Mouse (Mus musculus): Measurements from ENCODE around the gene Prss53.
"Not testable (repeated sequence)": the region's sequence is repeated elsewhere in the genome, so short reads cannot be mapped to it uniquely, and the experiment has no call there.

Gene Prss53

DNA sequence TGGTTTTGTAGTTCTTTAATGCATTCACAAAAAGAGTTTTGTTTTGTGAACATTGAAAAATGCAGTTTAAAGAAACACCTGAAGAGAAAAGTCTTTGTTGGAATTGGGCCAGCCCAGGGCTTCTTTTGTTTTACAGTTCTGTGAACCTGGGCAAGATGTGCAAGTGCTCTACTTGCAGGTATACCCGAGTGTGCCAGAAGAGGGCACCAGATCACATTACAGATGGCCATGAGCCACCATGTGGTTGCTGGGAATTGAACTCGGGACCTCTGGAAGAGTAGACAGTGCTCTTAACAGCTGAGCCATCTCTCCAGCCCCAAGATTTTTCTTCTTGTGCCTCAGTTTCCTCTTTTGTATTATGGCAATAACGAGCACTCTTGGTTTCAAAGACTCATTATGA is 27.4 kb upstream of the Prss53 start:
- in situ Hi-C loops (cut with MboI; ENCODE audit: low pct_unique_long_range_greater_than_20kb in 1 of 2, low sequenced_read_pairs in 2 of 2, unreplicated experiment in 1 of 2): no loop called here

DNA sequence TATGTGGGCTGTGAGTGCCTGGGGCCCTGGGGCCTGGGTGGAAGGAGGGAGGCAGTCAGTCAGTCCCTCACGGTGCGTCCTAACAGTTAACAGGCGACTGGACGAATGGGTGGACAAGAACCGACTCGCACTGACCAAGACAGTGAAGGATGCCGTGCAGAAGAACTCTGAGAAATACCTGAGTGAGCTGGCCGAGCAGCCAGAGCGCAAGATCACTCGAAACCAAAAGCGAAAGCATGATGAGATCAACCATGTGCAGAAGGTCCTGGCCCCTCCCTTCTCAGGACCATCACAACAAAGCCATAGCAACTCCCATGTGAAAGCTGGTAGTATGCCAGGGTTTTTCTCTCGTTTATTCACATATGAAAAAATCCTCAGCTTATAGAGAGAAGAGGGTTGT is 24.5 kb upstream of the Prss53 start:
- in situ Hi-C loops (cut with MboI; ENCODE audit: low pct_unique_long_range_greater_than_20kb in 1 of 2, low sequenced_read_pairs in 2 of 2, unreplicated experiment in 1 of 2): no loop called here

GRCm38 (mm10) chr7:127912938-127913337 is 22.2 kb upstream of the Prss53 start:
- in situ Hi-C loops (cut with MboI; ENCODE audit: low pct_unique_long_range_greater_than_20kb in 1 of 2, low sequenced_read_pairs in 2 of 2, unreplicated experiment in 1 of 2): no loop called here

DNA sequence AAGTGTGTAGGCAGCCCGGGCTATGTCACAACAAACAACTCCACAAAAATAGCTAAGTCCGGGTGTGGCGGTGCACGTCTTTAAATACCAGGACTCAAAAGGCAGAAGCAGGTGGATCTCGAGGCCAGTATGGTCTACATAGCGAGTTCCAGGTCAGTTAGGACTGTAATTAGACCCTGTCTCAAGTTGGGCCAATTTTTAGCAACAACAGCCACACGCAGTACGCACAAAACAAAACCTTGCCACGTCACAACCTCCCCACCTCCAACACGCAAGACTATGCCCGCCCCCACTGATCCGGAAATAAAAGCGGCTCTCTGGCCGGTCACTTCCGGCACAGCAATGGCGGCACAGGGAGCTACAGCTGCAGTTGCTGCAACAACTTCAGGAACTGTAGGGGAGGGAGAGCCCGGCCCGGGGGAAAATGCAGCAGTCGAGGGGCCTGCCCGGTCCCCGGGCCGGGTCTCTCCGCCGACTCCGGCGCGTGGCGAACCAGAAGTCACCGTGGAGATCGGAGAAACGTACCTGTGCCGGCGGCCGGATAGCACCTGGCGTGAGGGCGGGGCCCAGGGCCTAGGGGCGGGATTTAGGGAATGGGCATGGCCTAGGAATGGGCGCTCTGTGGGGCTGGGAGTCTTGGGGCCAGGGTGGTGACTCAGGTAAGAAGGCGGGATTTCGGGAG is 21.6 kb upstream of the Prss53 start, which contains the start of gene Kat8:
Gene Kat8, plus strand, starts transcription at position 327 of the 682 bp plus-strand sequence.
- in situ Hi-C loops (cut with MboI; ENCODE audit: low pct_unique_long_range_greater_than_20kb in 1 of 2, low sequenced_read_pairs in 2 of 2, unreplicated experiment in 1 of 2): no loop called here

DNA sequence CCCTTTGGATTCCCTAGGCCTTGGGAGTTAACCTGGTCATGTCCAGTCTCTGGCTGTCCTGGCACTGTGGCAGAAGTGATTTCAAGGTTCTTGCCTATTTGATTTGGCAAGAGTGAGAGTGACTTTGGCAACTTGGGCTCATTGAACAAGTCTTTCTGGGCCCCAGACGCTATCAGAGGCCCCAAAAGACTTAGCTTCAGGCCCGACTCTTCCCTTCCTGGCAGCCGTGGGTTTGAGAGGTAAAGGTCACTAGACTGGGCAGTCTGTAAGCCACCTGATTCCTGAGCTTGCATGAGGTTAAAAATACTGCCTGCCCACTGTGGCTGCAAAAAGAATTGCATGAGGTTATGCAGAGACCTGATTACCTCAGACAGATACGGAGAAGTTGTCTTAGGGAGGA is 17.9 kb upstream of the Prss53 start:
- in situ Hi-C loops (cut with MboI; ENCODE audit: low pct_unique_long_range_greater_than_20kb in 1 of 2, low sequenced_read_pairs in 2 of 2, unreplicated experiment in 1 of 2): no loop called here

- in situ Hi-C loops (cut with MboI; ENCODE audit: low pct_unique_long_range_greater_than_20kb in 1 of 2, low sequenced_read_pairs in 2 of 2, unreplicated experiment in 1 of 2): no loop called here
Observed at GRCm38 (mm10) chr7:127907939-127908338, 17.2 kb upstream of the Prss53 start.

DNA sequence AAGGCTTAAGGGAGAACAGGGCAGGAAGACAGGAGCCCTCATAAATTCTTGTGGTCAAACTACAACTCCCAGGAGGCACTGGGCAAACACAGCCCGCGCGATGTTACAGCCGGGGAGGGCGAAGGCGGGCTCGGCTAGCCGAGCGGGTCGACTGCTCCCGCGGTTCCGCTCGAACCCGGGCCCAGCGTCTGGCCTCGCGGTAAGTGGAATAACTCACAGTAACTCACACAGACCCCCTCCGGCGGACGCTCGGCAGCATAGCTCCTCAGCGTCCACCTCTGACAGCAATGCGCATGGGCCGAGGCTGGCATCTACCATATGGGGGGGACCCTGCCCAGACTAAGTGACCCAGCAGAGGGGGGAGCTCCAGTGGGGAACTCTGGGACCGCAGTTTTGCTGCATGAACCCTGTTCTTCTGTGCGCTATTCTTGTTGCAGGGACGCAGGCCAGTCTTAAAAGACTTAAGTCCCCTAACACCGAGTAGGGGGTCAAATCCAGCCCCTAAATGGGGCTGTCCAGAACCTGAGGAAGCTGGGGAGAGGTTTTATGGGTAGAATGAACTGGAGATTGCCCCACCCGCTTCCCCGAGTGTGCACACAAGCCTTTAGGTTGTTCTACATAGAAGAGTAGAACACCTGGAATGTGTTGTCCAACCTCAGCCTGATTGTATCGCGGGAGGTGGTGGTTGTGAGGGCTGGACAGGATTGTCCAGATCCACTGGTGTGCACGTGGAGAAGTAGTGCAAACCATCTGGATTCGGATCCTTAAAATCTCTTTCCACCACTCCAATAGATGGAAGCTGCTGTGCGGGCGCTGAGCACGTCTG is 13.4 kb upstream of the Prss53 start, which contains the start of gene Bckdk:
Gene Bckdk, plus strand, starts transcription at position 112 of the 826 bp plus-strand sequence.
- in situ Hi-C loops (cut with MboI; ENCODE audit: low pct_unique_long_range_greater_than_20kb in 1 of 2, low sequenced_read_pairs in 2 of 2, unreplicated experiment in 1 of 2): no loop called here

DNA sequence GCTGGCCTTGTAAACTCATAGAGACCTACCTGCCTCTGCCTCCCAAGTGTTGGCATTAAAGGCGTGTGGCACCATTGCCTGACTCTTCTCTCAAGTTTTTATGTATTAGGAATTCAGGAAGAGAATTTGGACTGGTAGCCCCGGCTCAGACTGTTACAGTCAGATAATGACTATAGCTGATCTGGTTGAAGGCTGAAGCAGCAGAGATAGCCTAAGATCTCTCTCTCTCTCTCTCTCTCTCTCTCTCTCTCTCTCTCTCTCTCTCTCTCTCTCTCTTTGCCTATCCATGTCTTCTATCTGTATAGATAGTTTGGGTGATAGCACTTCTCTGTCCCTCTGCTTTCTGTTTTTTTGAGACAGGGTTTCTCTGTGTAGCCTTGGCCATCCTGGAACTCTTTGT is 11.0 kb upstream of the Prss53 start:
- in situ Hi-C loops (cut with MboI; ENCODE audit: low pct_unique_long_range_greater_than_20kb in 1 of 2, low sequenced_read_pairs in 2 of 2, unreplicated experiment in 1 of 2): no loop called here

DNA sequence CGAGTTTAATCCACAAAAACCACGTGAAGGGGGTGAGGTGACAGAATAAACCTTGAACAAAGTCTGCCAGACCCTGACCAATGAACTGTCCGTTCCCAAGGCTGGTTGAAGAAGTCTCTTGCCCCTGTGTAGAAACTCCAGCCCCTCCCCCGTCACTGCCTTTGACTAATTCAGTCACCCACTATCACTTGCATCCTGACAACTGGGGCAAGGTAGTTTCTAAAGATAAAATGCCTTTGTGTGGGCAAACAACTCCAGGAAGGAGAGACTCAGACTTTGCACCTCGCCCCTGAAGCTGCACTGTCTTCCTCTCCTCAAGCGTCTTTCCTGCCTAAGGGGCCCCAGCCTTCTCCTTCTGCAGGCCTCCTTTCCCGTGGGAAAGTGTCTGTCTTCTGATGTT is 9.2 kb upstream of the Prss53 start:
- in situ Hi-C loops (cut with MboI; ENCODE audit: low pct_unique_long_range_greater_than_20kb in 1 of 2, low sequenced_read_pairs in 2 of 2, unreplicated experiment in 1 of 2): no loop called here

DNA sequence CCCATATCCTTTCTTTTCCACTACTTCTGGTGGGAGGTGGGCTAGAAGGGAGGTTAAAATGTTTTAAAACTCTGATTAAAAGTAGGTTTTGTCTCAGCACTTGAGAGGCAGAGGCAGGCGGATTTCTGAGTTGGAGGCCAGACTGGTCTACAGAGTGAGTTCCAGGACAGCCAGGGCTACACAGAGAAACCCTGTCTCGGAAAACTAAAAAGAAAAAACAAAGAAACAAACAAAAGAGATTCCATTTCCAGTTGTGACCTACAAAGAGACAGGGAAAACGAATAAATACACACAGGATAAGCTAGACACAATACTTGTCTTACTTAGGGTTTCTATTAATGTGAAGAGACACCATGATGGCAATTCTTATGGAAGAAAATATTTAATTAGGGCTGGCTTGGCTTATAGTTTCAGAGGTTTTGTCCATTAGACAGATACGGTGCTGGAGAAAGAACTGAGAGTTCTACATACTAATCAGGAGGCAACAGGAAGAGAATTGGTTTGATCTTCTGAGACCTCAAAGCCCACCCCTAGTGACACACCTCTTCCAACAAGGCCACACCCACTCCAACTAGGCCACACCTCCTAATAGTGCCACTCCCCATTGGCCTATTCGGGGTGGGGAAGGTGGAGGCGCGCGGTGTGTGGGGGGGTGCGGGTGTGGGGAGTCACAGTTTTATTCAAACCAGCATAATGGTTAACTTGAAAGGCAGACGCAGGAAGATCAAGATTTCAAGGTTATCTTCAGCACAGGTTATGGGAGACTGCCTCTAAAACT is 7.6 kb upstream of the Prss53 start:
- in situ Hi-C loops (cut with MboI; ENCODE audit: low pct_unique_long_range_greater_than_20kb in 1 of 2, low sequenced_read_pairs in 2 of 2, unreplicated experiment in 1 of 2): no loop called here

GRCm38 (mm10) chr7:127897542-127897941 is 6.8 kb upstream of the Prss53 start:
- in situ Hi-C loops (cut with MboI; ENCODE audit: low pct_unique_long_range_greater_than_20kb in 1 of 2, low sequenced_read_pairs in 2 of 2, unreplicated experiment in 1 of 2): no loop called here

DNA sequence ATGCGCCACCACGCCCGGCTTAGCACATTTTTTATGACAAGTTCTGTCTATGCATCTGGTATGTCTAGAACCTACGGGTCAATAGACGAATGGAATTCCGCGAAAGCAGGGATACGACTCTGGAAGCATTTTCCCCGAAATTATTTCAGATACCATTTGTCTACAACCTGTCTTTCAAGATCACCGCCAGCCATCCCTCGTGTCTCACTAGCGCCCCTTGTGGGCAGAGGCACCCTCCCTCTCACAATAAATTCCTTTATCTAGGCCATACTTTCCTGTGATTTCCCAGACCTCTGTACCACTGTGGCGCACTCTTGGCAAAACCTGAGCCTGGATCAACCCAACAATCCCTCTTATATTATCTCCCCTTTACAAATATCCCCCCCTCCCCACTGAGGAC is 5.6 kb upstream of the Prss53 start:
- in situ Hi-C loops (cut with MboI; ENCODE audit: low pct_unique_long_range_greater_than_20kb in 1 of 2, low sequenced_read_pairs in 2 of 2, unreplicated experiment in 1 of 2): no loop called here

GRCm38 (mm10) chr7:127895891-127896290 is 5.1 kb upstream of the Prss53 start:
- in situ Hi-C loops (cut with MboI; ENCODE audit: low pct_unique_long_range_greater_than_20kb in 1 of 2, low sequenced_read_pairs in 2 of 2, unreplicated experiment in 1 of 2): not testable (repeated sequence)

DNA sequence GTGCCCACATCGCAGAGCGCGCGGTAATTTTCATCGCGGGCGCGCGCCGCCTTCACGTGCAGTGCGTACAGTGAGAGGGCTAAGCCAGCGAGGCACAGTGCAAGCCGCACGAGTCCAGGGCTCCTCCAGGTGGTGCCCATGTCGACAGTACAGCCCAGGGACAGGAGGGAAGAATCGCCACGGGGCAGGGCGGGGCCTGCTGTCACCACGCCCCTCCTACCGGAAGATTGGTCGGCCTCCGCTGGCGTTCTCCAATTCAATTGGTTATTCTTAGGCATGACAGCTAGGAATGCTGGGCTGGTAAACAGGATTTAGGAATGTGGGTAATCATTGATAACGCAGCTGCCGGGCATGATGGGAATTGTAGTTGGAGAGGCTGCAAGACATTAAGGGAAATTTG is 4.7 kb upstream of the Prss53 start, which contains the start of the genes Gm21974 and Vkorc1:
Gene Gm21974, minus strand, starts transcription at position 13 of the 400 bp plus-strand sequence.
Gene Vkorc1, minus strand, starts transcription at position 176 of the 400 bp plus-strand sequence.
- in situ Hi-C loops (cut with MboI; ENCODE audit: low pct_unique_long_range_greater_than_20kb in 1 of 2, low sequenced_read_pairs in 2 of 2, unreplicated experiment in 1 of 2): no loop called here

GRCm38 (mm10) chr7:127894480-127894879 is 3.7 kb upstream of the Prss53 start:
- in situ Hi-C loops (cut with MboI; ENCODE audit: low pct_unique_long_range_greater_than_20kb in 1 of 2, low sequenced_read_pairs in 2 of 2, unreplicated experiment in 1 of 2): no loop called here

DNA sequence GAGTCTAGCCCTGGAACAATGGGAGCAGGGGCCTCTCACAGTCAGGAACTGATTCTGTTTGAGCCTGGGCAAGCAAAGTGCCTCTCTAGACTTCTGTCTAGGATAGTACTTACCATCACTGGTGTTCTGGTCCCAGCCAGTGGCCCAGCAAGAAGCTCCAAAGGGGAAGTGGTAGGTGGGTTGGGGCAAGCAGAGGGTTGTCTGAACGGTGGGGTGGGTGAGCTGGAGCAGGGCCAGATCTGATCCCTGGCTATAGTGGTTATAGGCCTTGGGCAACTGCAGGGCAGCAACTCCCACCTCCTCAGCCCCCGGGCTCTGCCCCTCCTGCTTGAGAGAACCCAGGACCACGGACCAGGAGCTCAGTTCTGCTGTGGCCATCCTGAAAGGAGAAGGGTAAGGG is 1.9 kb downstream of the Prss53 start:
- in situ Hi-C loops (cut with MboI; ENCODE audit: low pct_unique_long_range_greater_than_20kb in 1 of 2, low sequenced_read_pairs in 2 of 2, unreplicated experiment in 1 of 2): no loop called here

DNA sequence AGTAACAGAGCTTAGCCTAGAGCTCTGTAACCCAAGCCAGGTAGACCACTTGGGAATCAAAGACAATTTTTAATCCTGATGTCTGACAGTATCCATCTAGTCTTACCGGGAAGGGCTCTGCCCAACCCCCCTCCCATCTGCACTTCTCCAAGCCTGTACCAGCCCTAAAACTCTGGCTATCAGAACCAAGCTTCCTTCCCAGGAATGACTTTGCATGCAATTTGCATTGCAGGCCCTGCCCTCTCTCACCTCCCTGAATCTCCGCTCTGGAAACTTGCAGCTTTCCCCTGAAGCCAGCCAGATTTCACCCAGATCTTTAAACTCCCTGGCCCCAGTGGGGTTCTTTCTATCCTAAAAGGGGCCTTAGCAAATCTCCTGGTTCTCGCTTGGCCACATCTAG is 3.0 kb downstream of the Prss53 start:
- in situ Hi-C loops (cut with MboI; ENCODE audit: low pct_unique_long_range_greater_than_20kb in 1 of 2, low sequenced_read_pairs in 2 of 2, unreplicated experiment in 1 of 2): no loop called here

DNA sequence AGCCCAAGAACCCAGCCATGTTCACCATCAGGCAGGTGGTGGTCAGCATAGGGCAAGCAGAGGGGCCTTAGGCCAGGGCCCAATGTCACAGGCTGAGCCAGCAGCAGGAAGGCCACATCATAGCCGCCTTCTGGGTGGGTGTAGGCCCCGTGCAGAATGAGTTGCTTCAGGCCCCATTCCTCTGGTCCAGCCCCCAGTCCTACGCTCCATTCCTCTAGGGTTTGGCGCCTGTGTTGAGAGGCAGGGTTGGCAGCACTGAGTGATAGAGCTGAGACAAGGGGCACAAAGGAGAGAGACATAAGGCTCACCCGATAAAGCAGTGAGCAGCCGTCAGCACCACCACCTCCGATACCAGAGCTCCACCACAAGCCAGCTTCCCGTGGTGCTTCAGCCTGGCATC is 3.6 kb downstream of the Prss53 start:
- in situ Hi-C loops (cut with MboI; ENCODE audit: low pct_unique_long_range_greater_than_20kb in 1 of 2, low sequenced_read_pairs in 2 of 2, unreplicated experiment in 1 of 2): no loop called here

GRCm38 (mm10) chr7:127886551-127886950 is 4.2 kb downstream of the Prss53 start:
- in situ Hi-C loops (cut with MboI; ENCODE audit: low pct_unique_long_range_greater_than_20kb in 1 of 2, low sequenced_read_pairs in 2 of 2, unreplicated experiment in 1 of 2): no loop called here
